Mouse (Mus musculus) retina, embryonic 14.5 days (tissue): ENCODE measurements at regions not wholly inside any gene's neighbourhood (a gene's known extent, or its start where the extent isn't known, plus 50 kb on each side); places are given as distances from the start of the nearest gene placed in this dataset.

ENCODE experiments used
- DNase-seq: peaks from one replicate; pipeline ENCODE4 v3.0.0-alpha.2; 2015; ENCODE audit warnings: low spot score

GRCm38 (mm10) chr5:53381492-53382199, 84.3 kb upstream of the Rbpj start:
- no peak for DNase-seq

- no peak for DNase-seq
Observed at GRCm38 (mm10) chr5:53384026-53384425, 81.9 kb upstream of the Rbpj start.

- no peak for DNase-seq
Observed at GRCm38 (mm10) chr5:53385513-53386148, 80.3 kb upstream of the Rbpj start.

GRCm38 (mm10) chr5:53393571-53393970, 72.4 kb upstream of the Rbpj start:
- DNase-seq, result no peak

- DNase-seq, result no peak
Observed at GRCm38 (mm10) chr5:53394560-53394959, 71.4 kb upstream of the Rbpj start.

- no peak for DNase-seq
Observed at GRCm38 (mm10) chr5:53398428-53399058, 67.4 kb upstream of the Rbpj start.

GRCm38 (mm10) chr5:53401093-53401492, 64.9 kb upstream of the Rbpj start:
- no peak for DNase-seq

GRCm38 (mm10) chr5:53402022-53402421, 63.9 kb upstream of the Rbpj start:
- no peak for DNase-seq

- DNase-seq, result no peak
Observed at GRCm38 (mm10) chr5:53402619-53403151, 63.3 kb upstream of the Rbpj start.

GRCm38 (mm10) chr5:53405929-53406328, 60.0 kb upstream of the Rbpj start:
- no peak for DNase-seq

GRCm38 (mm10) chr5:53407646-53408045, 58.3 kb upstream of the Rbpj start:
- DNase-seq, result no peak

GRCm38 (mm10) chr5:53408235-53408634, 57.7 kb upstream of the Rbpj start:
- no peak for DNase-seq

GRCm38 (mm10) chr5:53409740-53410139, 56.2 kb upstream of the Rbpj start:
- no peak for DNase-seq

GRCm38 (mm10) chr5:53412391-53413075, 53.4 kb upstream of the Rbpj start:
- no peak for DNase-seq

GRCm38 (mm10) chr5:53413677-53414076, 52.3 kb upstream of the Rbpj start:
- DNase-seq, result no peak

GRCm38 (mm10) chr5:53415472-53415871, 50.5 kb upstream of the Rbpj start:
- DNase-seq, result no peak
